Mouse (Mus musculus): ENCODE measurements around the gene Scoc. TPM values are rescaled to one million over a fixed set of nuclear protein-coding genes. Genes with fewer than 3 reads are reported as not detected.

Scoc gene
- polyA plus RNA-seq, 1 experiment from 2014 or later: 301 TPM

DNA sequence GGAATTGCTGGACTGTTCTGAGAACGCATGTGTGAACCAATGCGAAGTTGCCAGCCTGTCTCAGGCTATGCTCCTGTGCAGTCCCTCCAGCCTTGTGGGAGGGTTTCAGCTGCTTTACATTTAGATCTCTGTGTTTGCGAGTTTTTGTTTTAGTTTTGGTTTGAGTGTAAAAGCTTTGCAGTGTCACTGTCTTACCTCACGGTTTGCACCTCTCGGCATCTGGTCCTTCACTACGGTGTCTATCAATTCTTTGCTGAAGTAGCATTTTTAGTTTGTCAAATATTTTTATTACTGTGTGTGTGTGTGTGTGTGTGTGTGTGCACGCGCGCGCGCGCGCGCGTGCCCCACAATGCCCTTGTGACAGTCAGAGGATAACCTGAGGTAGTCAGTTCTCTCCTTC lies 41.3 kb downstream of the Scoc start:
- Histone ChIP-seq H3K4me1 (ENCODE audit: control insufficient read depth, insufficient read depth, low read length) (no peaks in the 10 kb centered on the region), H3K27ac (ENCODE audit: low read depth, low read length) (no peak overlapping the region), H3K4me3 (ENCODE audit: low read depth, low read length) (no peak overlapping the region), H3K4me2 (ENCODE audit: low read depth, low read length) (no peak overlapping the region), H3K9ac (replicated peaks; ENCODE audit: low read depth, low read length) (no peak overlapping the region), H3K9me3 (ENCODE audit: control insufficient read depth, low read length) (no peaks in the 10 kb centered on the region), H3K36me3 (ENCODE audit: control insufficient read depth, insufficient read depth, low read length) (no peaks in the 10 kb centered on the region), H3K27me3 (ENCODE audit: control insufficient read depth, insufficient read depth, low read length) (no peaks in the 10 kb centered on the region)
- ATAC-seq (ENCODE audit: low read depth): no peak
- 97% methylated on average over 15 of the region's 15 CpGs for WGBS

DNA sequence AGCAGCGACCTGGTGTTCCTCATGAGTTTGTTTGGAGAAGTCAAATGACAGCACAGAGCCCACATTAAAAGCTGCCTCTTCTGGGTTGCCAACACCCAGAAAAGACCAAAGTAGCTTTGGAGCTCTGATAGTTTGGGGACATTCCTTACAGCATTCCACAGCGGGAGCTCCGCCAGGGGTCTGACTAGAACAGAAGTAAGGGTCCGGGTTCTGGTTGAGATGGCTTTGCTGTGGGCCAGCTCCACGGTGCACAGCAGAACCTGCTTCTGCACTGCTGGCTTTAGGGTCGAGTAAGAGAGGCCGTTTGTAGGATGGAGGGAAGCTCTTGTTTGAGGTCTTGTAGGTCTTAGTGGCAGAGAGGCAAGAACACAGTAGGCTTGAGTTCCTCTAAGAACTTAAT lies 49.7 kb downstream of the Scoc start:
- WGBS: 80% methylated on average over 7 of the region's 7 CpGs
- Histone ChIP-seq H3K9ac (replicated peaks; ENCODE audit: low read depth, low read length) (no peak overlapping the region), H3K36me3 (ENCODE audit: control insufficient read depth, insufficient read depth, low read length) (no peaks in the 10 kb centered on the region), H3K4me1 (ENCODE audit: control insufficient read depth, insufficient read depth, low read length) (no peaks in the 10 kb centered on the region), H3K4me3 (ENCODE audit: low read depth, low read length) (no peak overlapping the region), H3K27ac (ENCODE audit: low read depth, low read length) (no peak overlapping the region), H3K9me3 (ENCODE audit: control insufficient read depth, low read length) (no peaks in the 10 kb centered on the region), H3K4me2 (ENCODE audit: low read depth, low read length) (no peak overlapping the region), H3K27me3 (ENCODE audit: control insufficient read depth, insufficient read depth, low read length) (no peaks in the 10 kb centered on the region)
- ATAC-seq (ENCODE audit: low read depth): no peak

DNA sequence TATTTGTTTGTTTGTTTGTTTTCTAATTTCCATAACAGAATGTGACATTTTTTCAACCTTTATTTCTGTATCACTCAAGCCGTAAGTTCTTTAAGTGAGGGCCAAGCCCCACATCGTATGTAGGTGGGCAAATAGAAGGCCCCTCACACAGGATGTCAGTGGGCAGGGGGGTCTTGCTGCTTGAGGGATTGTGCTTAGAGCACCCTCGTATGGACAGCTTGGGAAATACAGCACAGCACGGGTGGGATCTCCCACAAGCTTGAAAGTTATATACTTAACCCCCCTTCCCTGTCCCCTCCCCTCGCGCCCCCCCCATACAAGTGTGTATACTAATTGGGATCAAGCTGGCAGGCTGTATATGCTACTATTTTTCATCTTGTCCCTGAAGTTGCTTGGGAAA lies 51.4 kb downstream of the Scoc start:
- WGBS: 30% methylated on average over 6 of the region's 6 CpGs
- no peaks in the 10 kb centered on the region for H3K36me3 ChIP-seq (ENCODE audit: control insufficient read depth, insufficient read depth, low read length)
- ATAC-seq (ENCODE audit: low read depth): no peak
- no peaks in the 10 kb centered on the region for H3K4me1 ChIP-seq (ENCODE audit: control insufficient read depth, insufficient read depth, low read length)
- H3K9me3 ChIP-seq (ENCODE audit: control insufficient read depth, low read length): no peaks in the 10 kb centered on the region
- H3K4me3 ChIP-seq (ENCODE audit: low read depth, low read length): no peak overlapping the region
- H3K27ac ChIP-seq (ENCODE audit: low read depth, low read length): no peak overlapping the region
- H3K9ac ChIP-seq (replicated peaks; ENCODE audit: low read depth, low read length): no peak overlapping the region
- no peaks in the 10 kb centered on the region for H3K27me3 ChIP-seq (ENCODE audit: control insufficient read depth, insufficient read depth, low read length)
- H3K4me2 ChIP-seq (ENCODE audit: low read depth, low read length): no peak overlapping the region

DNA sequence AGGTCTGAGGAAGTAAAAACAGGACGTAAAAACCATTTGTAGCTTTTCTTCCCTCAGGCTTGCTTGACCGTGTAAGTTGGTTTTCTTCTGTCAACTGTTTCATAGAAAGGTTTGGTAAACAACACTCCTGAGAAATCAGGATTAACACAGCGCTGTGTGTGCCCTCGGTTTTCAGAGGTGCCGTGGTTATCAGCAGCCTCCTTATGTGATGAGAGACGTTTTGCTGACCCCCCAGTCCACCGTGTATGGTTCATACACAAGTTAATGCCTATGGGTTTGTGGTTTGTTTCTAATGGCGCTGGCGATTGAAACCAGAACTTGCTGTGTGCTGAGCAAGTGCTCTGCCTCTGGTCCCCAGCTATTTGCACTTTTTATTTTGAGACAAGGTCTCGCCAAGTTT lies 52.6 kb downstream of the Scoc start:
- Histone ChIP-seq H3K36me3 (ENCODE audit: control insufficient read depth, insufficient read depth, low read length) (no peaks in the 10 kb centered on the region), H3K27ac (ENCODE audit: low read depth, low read length) (no peak overlapping the region), H3K4me3 (ENCODE audit: low read depth, low read length) (no peak overlapping the region), H3K4me2 (ENCODE audit: low read depth, low read length) (no peak overlapping the region), H3K9ac (replicated peaks; ENCODE audit: low read depth, low read length) (no peak overlapping the region), H3K27me3 (ENCODE audit: control insufficient read depth, insufficient read depth, low read length) (no peaks in the 10 kb centered on the region), H3K4me1 (ENCODE audit: control insufficient read depth, insufficient read depth, low read length) (no peaks in the 10 kb centered on the region), H3K9me3 (ENCODE audit: control insufficient read depth, low read length) (no peaks in the 10 kb centered on the region)
- no peak for ATAC-seq (ENCODE audit: low read depth)
- 90% methylated on average over 10 of the region's 10 CpGs for WGBS

DNA sequence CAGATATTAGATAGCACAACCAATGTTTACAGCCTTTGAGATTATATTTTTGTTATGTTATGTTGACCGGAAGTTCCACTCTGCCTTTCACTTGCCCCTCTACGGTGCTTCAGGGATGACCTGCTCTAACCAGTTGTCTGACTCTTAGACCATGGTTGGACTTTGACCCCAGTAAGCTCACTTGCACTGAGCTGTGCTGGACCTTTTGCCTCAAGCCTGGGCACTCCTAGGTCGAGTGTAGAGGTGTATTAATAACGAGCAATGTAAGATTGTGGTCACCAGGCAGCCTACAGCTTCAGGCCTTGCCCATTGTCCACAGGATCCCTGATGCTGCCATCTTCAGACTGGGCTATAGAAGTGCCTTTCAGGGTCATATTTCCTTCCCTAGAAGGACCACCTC lies 60.5 kb downstream of the Scoc start:
- Histone ChIP-seq H3K36me3 (ENCODE audit: control insufficient read depth, insufficient read depth, low read length) (no peaks in the 10 kb centered on the region), H3K4me3 (ENCODE audit: low read depth, low read length) (no peak overlapping the region), H3K4me1 (ENCODE audit: control insufficient read depth, insufficient read depth, low read length) (no peaks in the 10 kb centered on the region), H3K4me2 (ENCODE audit: low read depth, low read length) (no peak overlapping the region), H3K27ac (ENCODE audit: low read depth, low read length) (no peak overlapping the region), H3K9me3 (ENCODE audit: control insufficient read depth, low read length) (peaks cover 4% of the 10 kb centered on the region; the same call in 1 of the 2 replicates), H3K27me3 (ENCODE audit: control insufficient read depth, insufficient read depth, low read length) (no peaks in the 10 kb centered on the region), H3K9ac (replicated peaks; ENCODE audit: low read depth, low read length) (no peak overlapping the region)
- 77% methylated on average over 4 of the region's 4 CpGs for WGBS
- ATAC-seq (ENCODE audit: low read depth): no peak

DNA sequence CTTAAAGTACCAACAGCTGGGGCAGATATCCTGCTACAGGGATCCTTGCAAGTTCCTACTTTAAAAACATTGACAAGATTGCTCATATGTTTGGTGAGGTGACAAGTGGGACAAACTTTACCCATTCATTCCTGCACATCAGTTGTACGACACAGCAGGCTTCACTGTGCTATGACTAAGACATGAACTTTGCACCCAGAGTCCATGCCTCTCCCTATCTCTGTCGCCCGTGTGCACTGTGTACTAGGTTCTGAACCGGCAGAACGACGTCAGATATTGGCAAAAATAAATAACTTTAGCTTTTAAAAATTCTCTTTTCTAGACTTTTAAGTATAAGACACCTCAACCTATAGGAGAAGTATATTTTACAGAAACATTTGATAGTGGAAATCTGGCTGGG lies 61.5 kb downstream of the Scoc start:
- peaks cover 4% of the 10 kb centered on the region; the same call in 1 of the 2 replicates for H3K9me3 ChIP-seq (ENCODE audit: control insufficient read depth, low read length)
- H3K36me3 ChIP-seq (ENCODE audit: control insufficient read depth, insufficient read depth, low read length): no peaks in the 10 kb centered on the region
- H3K27ac ChIP-seq (ENCODE audit: low read depth, low read length): no peak overlapping the region
- no peak for ATAC-seq (ENCODE audit: low read depth)
- H3K4me2 ChIP-seq (ENCODE audit: low read depth, low read length): no peak overlapping the region
- 91% methylated on average over 6 of the region's 6 CpGs for WGBS
- H3K4me1 ChIP-seq (ENCODE audit: control insufficient read depth, insufficient read depth, low read length): no peaks in the 10 kb centered on the region
- no peak overlapping the region for H3K9ac ChIP-seq (replicated peaks; ENCODE audit: low read depth, low read length)
- H3K27me3 ChIP-seq (ENCODE audit: control insufficient read depth, insufficient read depth, low read length): no peaks in the 10 kb centered on the region
- H3K4me3 ChIP-seq (ENCODE audit: low read depth, low read length): no peak overlapping the region

DNA sequence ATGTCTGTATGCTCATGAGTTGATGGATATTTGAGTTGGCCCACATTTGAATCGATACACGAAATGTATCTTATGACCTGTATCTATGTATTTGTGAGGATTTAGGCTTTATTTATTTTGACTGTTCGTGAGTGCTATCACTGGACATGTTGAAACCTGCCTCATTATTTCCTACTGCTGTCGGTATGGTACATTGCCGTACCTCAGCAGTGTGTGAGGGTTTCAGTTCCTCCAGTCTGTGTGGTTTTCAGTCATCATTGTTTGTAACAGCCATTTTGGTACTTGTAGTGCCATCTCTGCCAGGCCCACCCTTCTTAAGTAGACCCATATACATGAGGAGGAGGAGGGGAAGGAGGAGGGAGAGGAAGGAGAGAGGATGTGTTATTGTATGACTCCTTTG lies 63.9 kb downstream of the Scoc start:
- Histone ChIP-seq H3K27ac (ENCODE audit: low read depth, low read length) (no peak overlapping the region), H3K4me2 (ENCODE audit: low read depth, low read length) (no peak overlapping the region), H3K4me3 (ENCODE audit: low read depth, low read length) (no peak overlapping the region), H3K9ac (replicated peaks; ENCODE audit: low read depth, low read length) (no peak overlapping the region), H3K27me3 (ENCODE audit: control insufficient read depth, insufficient read depth, low read length) (no peaks in the 10 kb centered on the region), H3K36me3 (ENCODE audit: control insufficient read depth, insufficient read depth, low read length) (no peaks in the 10 kb centered on the region), H3K9me3 (ENCODE audit: control insufficient read depth, low read length) (peaks cover 4% of the 10 kb centered on the region; the same call in 1 of the 2 replicates), H3K4me1 (ENCODE audit: control insufficient read depth, insufficient read depth, low read length) (no peaks in the 10 kb centered on the region)
- ATAC-seq (ENCODE audit: low read depth): no peak
- 92% methylated on average over 5 of the region's 5 CpGs for WGBS

DNA sequence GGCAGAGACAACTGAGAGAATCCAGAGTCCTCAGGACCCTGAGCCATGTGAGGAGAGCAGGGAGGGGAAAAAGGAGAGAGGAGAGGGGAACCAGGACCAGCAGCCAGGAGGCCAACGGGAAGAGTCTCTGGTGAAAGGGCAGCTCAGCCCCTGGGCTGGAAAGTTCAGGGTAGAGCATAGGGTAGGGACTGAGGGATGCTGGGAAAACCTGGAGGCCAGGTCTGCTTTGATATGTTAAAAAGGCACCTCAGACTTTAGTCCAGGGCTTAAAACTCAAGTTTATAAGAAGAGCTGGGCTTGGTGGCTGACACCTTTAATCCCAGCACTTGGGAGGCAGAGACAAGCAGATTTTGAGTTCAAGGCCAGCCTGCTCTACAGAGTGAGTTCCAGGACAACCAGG lies 65.7 kb downstream of the Scoc start:
- H3K4me3 ChIP-seq (ENCODE audit: low read depth, low read length): no peak overlapping the region
- peaks cover 4% of the 10 kb centered on the region; the same call in 1 of the 2 replicates for H3K9me3 ChIP-seq (ENCODE audit: control insufficient read depth, low read length)
- no peaks in the 10 kb centered on the region for H3K4me1 ChIP-seq (ENCODE audit: control insufficient read depth, insufficient read depth, low read length)
- no peaks in the 10 kb centered on the region for H3K36me3 ChIP-seq (ENCODE audit: control insufficient read depth, insufficient read depth, low read length)
- no peak overlapping the region for H3K27ac ChIP-seq (ENCODE audit: low read depth, low read length)
- H3K27me3 ChIP-seq (ENCODE audit: control insufficient read depth, insufficient read depth, low read length): no peaks in the 10 kb centered on the region
- WGBS: 90% methylated on average over 1 of the region's 1 CpGs
- no peak for ATAC-seq (ENCODE audit: low read depth)
- H3K4me2 ChIP-seq (ENCODE audit: low read depth, low read length): no peak overlapping the region
- no peak overlapping the region for H3K9ac ChIP-seq (replicated peaks; ENCODE audit: low read depth, low read length)

DNA sequence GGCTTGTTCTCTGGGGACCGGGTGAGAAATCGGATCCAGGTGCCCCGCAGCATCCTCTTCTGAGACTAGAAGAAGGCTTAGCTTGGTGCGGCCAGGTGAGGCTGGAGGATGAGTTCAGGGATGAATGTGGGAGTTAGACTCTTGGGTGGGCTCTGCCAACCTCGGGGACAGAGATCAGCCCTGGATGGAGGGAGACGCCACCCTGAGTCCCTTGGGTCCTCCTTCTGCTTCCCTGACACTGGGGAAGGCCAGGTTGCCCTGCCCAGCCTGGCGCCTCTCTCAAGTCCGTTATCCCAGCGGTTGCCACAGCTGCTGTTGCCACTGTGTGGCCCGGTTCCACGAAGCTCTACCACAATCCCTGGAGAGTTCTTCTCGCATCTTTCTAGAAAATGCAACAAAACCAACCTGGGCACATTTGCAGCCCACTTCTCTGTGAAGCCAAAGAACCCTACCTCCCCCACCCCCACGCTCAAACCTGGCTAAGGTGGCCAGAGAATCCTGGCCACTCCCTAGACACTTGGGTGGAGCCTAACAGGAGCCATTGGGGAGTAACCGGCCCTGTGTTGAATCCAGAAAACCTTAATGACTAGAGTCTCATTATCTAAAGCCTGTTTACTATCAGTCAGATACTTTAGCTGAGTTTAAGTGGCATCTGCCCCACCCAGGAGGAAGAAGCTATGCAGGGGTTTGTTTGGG lies 68.0 kb downstream of the Scoc start:
- Histone ChIP-seq H3K9me3 (ENCODE audit: control insufficient read depth, low read length) (peaks cover 4% of the 10 kb centered on the region; the same call in 1 of the 2 replicates), H3K4me2 (ENCODE audit: low read depth, low read length) (peak overlapping the region; percentile 84), H3K27ac (ENCODE audit: low read depth, low read length) (no peak overlapping the region), H3K4me1 (ENCODE audit: control insufficient read depth, insufficient read depth, low read length) (no peaks in the 10 kb centered on the region), H3K36me3 (ENCODE audit: control insufficient read depth, insufficient read depth, low read length) (no peaks in the 10 kb centered on the region), H3K9ac (replicated peaks; ENCODE audit: low read depth, low read length) (peak overlapping the region; percentile 75), H3K4me3 (ENCODE audit: low read depth, low read length) (peak overlapping the region; percentile 56), H3K27me3 (ENCODE audit: control insufficient read depth, insufficient read depth, low read length) (no peaks in the 10 kb centered on the region)
- peak; percentile 73 for ATAC-seq (ENCODE audit: low read depth)
- WGBS: 7% methylated on average over 14 of the region's 14 CpGs
